ENCODE assay signal across 21 mouse cellular contexts in genomic region chr6:114125530-114125929, GRCm38 (mm10). TPM values are rescaled to one million over a fixed set of nuclear protein-coding genes. Genes with fewer than 3 reads are reported as not detected.
DNase-seq lines count a peak whose midpoint lies in the region.
"Had no signal": no experiment of that assay in that cellular context is flagged by ENCODE, and none has a peak within 500 bp of the region (broad histone marks: within the 10 kb centered on the region; RNA-seq: fewer than 3 reads in every experiment).

No protein-coding gene starts in this region.

- peak; percentile 21 for DNase-seq in embryo, embryonic 10 days (ENCODE audit: low spot score)
- no peak for DNase-seq in embryo, embryonic 9.5 days (ENCODE audit: extremely low spot score)
- peak; percentile 6 for DNase-seq in kidney, postnatal 10 days
- no peak for DNase-seq in kidney, postnatal 14 days
- DNase-seq in ZHBTc4 (ENCODE audit: low read depth, low spot score) = peak; percentile 25
- peak; percentile 19 for DNase-seq in mesoderm, embryonic 11.5 days (ENCODE audit: low read depth, low spot score)
- DNase-seq in adrenal gland, adult (ENCODE audit: inconsistent age in 2 of 2, low spot score in 1 of 2) = no peak
- DNase-seq in gastrocnemius, postnatal 4 days (ENCODE audit: low spot score in 2 of 2) = no peak
- DNase-seq: adrenal gland, postnatal 10 days; cerebellum, adult 8-10 months; cerebellum, postnatal 25 days; heart, postnatal 14 days; kidney, adult 9 months; kidney, postnatal 36 days; liver, postnatal 0 days; right cerebral cortex, postnatal 4 days; thymus, postnatal 4 days had no signal

RNA-seq across cellular contexts. Expression of gene Slc6a11, which starts 5.5 kb away (rescaled TPM):
- total RNA-seq in gastrocnemius, postnatal 4 days (2021) = under 1 TPM; 0.44 to 0.74 TPM
- total RNA-seq: heart, adult 8-10 months; heart, postnatal 14 days; megakaryocyte-erythroid progenitor cell, adult 5-6 weeks; MEL; neutrophil, adult 5-6 weeks had no signal

Comparison
In these comparisons a context has a peak if more than half of its experiments do, and no peak if none do; other contexts are left out.
1. DNase-seq: peak in embryo, embryonic 10 days (single experiment), kidney, postnatal 10 days (single experiment), ZHBTc4 (single experiment) and mesoderm, embryonic 11.5 days (single experiment); none in embryo, embryonic 9.5 days (single experiment), kidney, postnatal 14 days (single experiment), adrenal gland, adult (0 of 2) and gastrocnemius, postnatal 4 days (0 of 2).